Mouse (Mus musculus) midbrain, embryonic 10.5 days (tissue): ENCODE results near the gene Capn8. TPM values are rescaled to one million over a fixed set of nuclear protein-coding genes. Genes with fewer than 3 reads are reported as not detected.

Experiments used
- DNase-seq: peaks from one replicate; pipeline ENCODE4 v3.0.0-alpha.2; 2017; ENCODE audit warnings: low spot score
- H3K27ac ChIP-seq: fragments of 300-500 bp; sonication (generic); replicated peaks from 2 replicates; pipeline ENCODE4 v1.5.1; 2016; ENCODE audit warnings: mild to moderate bottlenecking
- H3K27me3 ChIP-seq: fragments of 300-500 bp; sonication (generic); 2 replicates; pipeline ENCODE4 v1.6.1; 2016; ENCODE audit warnings: low read depth, mild to moderate bottlenecking; ENCODE audit not compliant: poor library complexity, severe bottlenecking
- H3K36me3 ChIP-seq: fragments of 300-500 bp; sonication (generic); 2 replicates; pipeline ENCODE4 v1.6.1; 2016; ENCODE audit warnings: mild to moderate bottlenecking, moderate library complexity
- H3K4me1 ChIP-seq: fragments of 300-500 bp; sonication (generic); 2 replicates; pipeline ENCODE4 v1.6.1; 2016
- H3K4me3 ChIP-seq: fragments of 300-500 bp; sonication (generic); 2 replicates; pipeline ENCODE4 v1.5.1; 2016; ENCODE audit warnings: mild to moderate bottlenecking, moderate library complexity
- H3K9me3 ChIP-seq: fragments of 300-500 bp; sonication (generic); replicated peaks from 2 replicates; pipeline ENCODE4 v1.6.1; 2016; ENCODE audit warnings: mild to moderate bottlenecking
- WGBS: fragments of 180-500 bp; shearing (Covaris S2); methylation state at CpG from one replicate; pipeline ENCODE4 v1.1.7; 2016; 5-methylcytosine and 5-hydroxymethylcytosine counted together
- polyA plus RNA-seq: library from polyadenylated mRNA; unstranded; fragments of >200 nt; fragmentation: Nextera tagmentation; extraction: Ambion mirVana; gene quantifications from 2 replicates; pipeline ENCODE4 v1.2.1, GENCODE M21; 2016

The Capn8 gene
- polyA plus RNA-seq, 1 experiment from 2014 or later = 0.09 TPM

DNA sequence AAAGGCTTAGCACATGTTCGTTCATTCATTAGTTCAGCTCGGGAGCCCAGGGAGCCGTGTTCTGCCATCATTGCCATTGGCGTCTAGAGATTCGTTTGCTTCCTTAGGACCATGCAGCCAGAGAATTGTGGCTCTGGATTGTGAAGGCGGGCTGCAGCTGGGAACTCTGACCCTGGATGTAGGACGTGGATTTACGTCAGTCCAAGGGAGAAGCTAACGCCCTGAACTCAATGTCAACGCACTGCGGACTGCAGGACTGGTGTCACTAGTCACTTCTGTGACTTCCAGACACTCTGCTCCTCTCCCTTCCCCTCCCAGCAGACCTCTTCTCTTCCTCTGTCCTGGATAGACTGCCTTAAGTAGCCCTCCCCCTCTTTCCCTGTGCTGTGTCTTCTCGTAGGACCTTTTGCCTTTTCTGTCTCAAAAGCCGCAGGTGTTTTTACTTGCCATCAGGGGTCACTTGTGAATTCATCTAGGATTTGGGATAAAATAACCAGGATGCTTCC lies 37.5 kb upstream of the Capn8 start:
- 0 out of 2 replicates have a peak overlapping the region, but pooled peaks have one; percentile 24 for H3K4me3 ChIP-seq
- no peaks in the 10 kb centered on the region for H3K36me3 ChIP-seq
- WGBS = 48% methylated on average over 13 of the region's 13 CpGs
- peaks cover 38% of the 10 kb centered on the region for H3K27me3 ChIP-seq
- no peaks in the 10 kb centered on the region for H3K9me3 ChIP-seq
- no peak for DNase-seq
- H3K4me1 ChIP-seq = peaks cover 18% of the 10 kb centered on the region
- H3K27ac ChIP-seq = no peak overlapping the region

DNA sequence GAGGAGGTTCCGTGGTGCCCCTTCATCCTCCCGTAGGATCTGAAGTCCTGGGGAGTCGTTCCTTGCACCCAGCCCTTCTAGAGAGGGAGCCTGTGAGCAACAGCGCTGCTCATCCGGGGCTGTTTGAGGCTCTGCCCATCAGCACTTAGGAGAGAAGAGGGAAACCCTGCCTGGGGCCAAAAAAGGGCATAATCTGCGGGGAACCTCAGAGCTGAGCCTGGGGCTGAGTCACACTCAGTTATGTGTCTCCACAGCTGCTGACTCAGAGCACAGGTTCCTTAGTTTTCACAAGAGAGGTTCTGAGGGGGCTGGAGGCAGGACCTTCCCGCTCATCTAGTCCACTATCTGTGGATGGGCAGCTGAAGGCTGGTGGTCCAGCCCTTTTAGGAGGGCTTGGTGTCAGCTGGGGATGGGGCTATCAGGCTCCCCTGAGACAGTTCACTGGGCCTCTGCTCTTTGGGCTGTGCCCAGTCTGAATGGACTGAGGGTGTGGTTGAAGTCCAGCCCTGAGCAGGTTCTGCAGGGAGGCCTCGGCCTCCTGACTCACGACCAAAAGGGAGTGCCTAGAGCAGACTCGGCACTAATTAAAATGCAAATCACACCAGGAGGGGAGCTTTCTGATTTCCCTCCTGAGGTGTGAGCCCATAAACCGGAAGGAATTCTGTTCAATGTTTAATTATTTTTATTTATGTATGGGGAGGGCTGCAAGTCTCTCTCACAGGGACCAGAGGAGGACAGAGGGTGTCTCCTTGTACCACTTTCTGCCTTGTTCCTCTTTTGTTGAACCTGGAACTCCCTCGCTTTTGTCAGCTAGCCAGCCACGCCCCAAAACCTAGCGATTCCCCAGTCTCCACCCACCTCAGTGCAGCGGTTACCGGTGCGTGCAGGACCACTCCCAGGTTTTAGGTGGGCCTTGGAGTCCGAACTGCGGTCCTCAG lies 36.6 kb upstream of the Capn8 start:
- DNase-seq = peak; percentile 34
- WGBS = 5% methylated on average over 19 of the region's 19 CpGs
- Histone ChIP-seq H3K4me3 (peak overlapping the region; percentile 24), H3K36me3 (no peaks in the 10 kb centered on the region), H3K4me1 (peaks cover 18% of the 10 kb centered on the region), H3K9me3 (0 out of 2 replicates have a peak, but pooled peaks cover 3% of the 10 kb centered on the region), H3K27ac (peak overlapping the region; percentile 38), H3K27me3 (peaks cover 38% of the 10 kb centered on the region)

DNA sequence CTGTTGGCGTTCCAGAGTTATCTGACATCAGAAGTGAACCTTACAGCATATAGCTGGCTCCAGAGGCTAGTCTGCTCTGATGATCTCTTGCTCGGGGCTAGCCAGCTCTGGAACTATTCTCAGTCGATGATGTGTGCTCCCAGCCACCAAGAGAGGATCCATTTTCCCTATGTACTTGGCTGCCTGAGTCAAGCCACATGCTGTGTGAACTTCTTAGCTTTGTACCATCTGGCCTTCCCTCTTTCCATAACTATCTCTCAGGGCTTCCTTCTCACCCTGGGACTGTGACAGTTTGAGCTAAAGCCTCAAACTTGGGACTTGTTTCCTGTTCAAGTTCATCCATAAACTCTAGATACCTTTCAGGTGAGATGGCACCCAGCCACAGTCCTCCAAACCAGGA lies 31.2 kb upstream of the Capn8 start:
- H3K9me3 ChIP-seq = 0 out of 2 replicates have a peak, but pooled peaks cover 3% of the 10 kb centered on the region
- H3K4me3 ChIP-seq = no peak overlapping the region
- H3K4me1 ChIP-seq = peaks cover 2% of the 10 kb centered on the region
- no peak for DNase-seq
- WGBS = 69% methylated on average over 3 of the region's 3 CpGs
- H3K27me3 ChIP-seq = peaks cover 16% of the 10 kb centered on the region
- H3K36me3 ChIP-seq = no peaks in the 10 kb centered on the region
- H3K27ac ChIP-seq = no peak overlapping the region

DNA sequence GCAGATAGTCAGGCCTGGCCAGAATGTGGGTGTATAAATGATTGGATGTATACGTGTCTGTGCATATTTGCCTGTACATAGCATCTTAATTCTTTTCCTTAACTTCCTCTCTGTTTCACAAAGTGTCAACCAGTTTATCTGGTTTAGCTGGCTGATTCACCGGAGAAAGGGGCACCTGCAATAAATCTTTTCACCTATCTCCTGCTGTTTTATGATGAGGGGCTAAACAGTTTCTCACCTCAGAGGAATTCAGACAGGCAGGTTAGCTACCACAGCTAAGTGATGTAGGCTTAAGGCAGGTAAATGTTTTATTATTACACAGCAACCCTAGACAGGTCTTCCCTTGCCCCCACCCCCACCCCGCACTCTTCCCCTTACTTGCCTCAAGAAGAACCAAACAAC lies 29.7 kb upstream of the Capn8 start:
- Histone ChIP-seq H3K36me3 (no peaks in the 10 kb centered on the region), H3K27me3 (peaks cover 3% of the 10 kb centered on the region; the same call in 1 of the 2 replicates), H3K9me3 (0 out of 2 replicates have a peak, but pooled peaks cover 3% of the 10 kb centered on the region), H3K27ac (no peak overlapping the region), H3K4me3 (no peak overlapping the region), H3K4me1 (peaks cover 5% of the 10 kb centered on the region)
- no peak for DNase-seq
- WGBS = 88% methylated on average over 3 of the region's 3 CpGs

DNA sequence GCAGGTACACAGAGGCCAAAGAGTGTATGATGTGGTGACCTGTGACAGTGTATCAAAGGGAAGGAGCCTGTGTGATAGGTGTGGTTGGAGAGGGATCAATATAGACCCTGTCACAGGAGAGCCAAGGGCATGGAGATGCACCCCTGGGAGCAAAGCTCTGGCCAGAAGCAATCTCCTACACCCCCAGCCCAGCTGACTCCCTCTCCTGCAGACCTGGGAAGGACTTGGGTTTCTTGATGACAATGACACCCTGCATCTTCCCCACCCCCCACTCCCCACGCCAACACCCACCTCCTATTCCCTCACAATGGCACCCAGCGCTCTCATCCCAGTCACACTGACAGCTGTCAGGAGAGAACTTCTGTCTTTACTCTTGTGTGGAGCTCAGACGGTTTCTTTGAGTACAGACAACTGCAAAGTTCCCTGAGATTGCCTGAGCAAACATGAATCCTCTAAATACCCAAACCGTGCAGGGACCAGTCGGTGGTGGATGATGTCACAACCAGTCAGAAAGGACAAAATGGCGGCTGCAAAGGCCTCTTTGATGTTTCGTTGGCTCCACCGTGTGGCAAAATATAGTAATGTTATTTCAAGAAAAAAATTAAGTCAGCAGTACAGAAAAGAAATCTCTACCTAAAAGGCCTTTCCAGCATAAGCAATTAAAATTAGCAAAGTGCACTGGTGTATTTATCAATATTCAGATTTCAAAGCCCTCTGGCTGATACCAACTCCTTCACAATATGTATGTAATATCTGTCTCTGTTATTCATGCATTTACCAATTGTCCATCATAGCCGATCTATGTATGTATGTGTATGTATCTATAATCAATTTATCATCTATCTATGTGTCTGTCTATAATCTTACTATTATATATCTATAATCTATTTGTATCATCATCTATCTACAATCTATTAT lies 25.5 kb upstream of the Capn8 start:
- H3K36me3 ChIP-seq = no peaks in the 10 kb centered on the region
- WGBS = 20% methylated on average over 9 of the region's 9 CpGs
- peak overlapping the region; percentile 86 for H3K27ac ChIP-seq

DNA sequence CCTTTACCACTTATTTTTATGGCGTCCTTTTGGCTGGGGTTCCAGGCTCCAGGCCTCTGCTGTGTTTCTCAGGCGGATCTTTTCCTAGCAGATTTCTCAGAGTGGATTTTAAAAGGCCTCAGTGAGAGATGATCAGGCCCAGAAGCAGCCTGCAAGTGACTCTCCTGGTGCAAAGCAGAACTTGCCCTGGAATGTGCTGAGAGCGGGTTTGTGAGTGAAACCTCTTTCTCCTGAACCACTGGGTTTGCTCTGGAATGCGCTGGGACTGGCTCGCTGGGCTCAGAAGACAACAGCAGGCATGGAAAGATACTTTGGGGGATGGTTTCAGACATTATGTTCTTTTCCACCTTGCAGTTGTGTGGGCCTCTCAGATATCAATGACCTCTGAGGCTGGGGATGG lies 22.7 kb upstream of the Capn8 start:
- no peak for DNase-seq
- Histone ChIP-seq H3K36me3 (no peaks in the 10 kb centered on the region), H3K27me3 (no peaks in the 10 kb centered on the region), H3K27ac (no peak overlapping the region), H3K4me1 (peaks cover 5% of the 10 kb centered on the region), H3K4me3 (no peak overlapping the region), H3K9me3 (0 out of 2 replicates have a peak, but pooled peaks cover 11% of the 10 kb centered on the region)
- WGBS = 75% methylated on average over 5 of the region's 5 CpGs

More for the DNA sequence above, 25.5 kb upstream of the Capn8 start:
- H3K27me3 ChIP-seq = no peaks in the 10 kb centered on the region
- peaks cover 5% of the 10 kb centered on the region for H3K4me1 ChIP-seq
- DNase-seq = peak; percentile 69
- H3K4me3 ChIP-seq = peak overlapping the region; percentile 50
- H3K9me3 ChIP-seq = no peaks in the 10 kb centered on the region

DNA sequence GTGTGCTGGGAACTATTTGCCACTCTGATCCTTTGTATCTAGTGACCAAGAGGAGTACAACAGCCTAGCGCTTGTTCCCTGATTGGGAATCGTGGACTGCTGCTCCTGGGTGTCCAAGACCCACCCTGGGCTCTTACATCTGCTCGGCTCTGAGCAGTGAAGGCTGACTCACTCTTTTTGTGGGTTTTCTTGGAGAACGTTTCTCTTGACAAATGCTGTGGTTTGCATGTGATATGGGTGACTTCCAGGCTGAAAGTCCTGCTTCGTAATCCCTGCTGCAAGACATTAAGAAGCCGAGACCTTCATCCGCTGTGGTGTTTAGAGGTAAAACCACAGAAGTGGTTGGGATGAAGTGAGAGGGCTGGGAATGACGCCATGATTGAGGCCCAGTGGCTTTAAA lies 21.7 kb upstream of the Capn8 start:
- no peak for DNase-seq
- Histone ChIP-seq H3K27ac (no peak overlapping the region), H3K9me3 (0 out of 2 replicates have a peak, but pooled peaks cover 11% of the 10 kb centered on the region), H3K36me3 (no peaks in the 10 kb centered on the region), H3K4me1 (peaks cover 5% of the 10 kb centered on the region), H3K4me3 (no peak overlapping the region), H3K27me3 (no peaks in the 10 kb centered on the region)
- WGBS = 84% methylated on average over 8 of the region's 8 CpGs

DNA sequence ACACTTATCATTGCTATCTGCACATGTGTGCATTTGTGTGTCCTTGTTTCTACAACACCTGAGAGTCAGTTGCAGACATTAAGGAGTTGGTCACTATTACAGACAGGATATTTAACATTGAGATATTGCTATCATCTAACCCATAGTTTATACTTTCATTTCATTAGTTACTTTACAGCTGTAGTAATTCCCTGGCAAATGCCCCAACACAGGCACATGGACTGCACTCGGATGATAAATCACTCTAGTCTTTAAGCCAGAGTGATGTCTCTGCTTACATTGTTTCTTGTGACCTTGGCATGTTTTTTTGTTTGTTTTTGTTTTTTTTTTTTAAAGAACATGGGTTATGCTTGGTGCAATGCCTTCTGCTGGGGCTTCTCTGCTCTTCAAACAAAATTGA lies 20.9 kb upstream of the Capn8 start:
- WGBS = 79% methylated on average over 1 of the region's 1 CpGs
- H3K9me3 ChIP-seq = 0 out of 2 replicates have a peak, but pooled peaks cover 11% of the 10 kb centered on the region

DNA sequence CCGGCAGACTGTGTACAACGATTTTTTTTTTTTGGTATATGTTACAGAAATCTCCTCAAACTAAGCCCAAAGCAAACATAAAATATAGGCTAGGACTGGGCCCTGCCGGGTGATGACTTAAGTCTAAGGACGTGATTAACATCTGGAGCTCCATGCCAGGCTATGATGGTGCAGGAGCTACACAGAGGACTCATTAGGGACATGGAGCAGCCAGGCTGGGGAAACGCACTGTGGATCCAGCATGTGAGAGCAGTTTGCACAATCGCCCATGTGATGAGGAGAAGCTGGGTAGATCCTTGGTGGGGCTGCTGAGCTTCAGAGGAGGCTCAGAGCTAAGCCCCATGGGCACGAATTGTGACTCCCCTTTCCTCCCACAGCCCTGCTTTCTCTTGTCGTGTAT lies 14.0 kb upstream of the Capn8 start:
- no peak for DNase-seq
- 83% methylated on average over 8 of the region's 8 CpGs for WGBS
- H3K9me3 ChIP-seq = 0 out of 2 replicates have a peak, but pooled peaks cover 11% of the 10 kb centered on the region
- H3K36me3 ChIP-seq = no peaks in the 10 kb centered on the region
- no peak overlapping the region for H3K27ac ChIP-seq
- H3K4me3 ChIP-seq = no peak overlapping the region
- H3K27me3 ChIP-seq = no peaks in the 10 kb centered on the region
- no peaks in the 10 kb centered on the region for H3K4me1 ChIP-seq

More for the DNA sequence above, 20.9 kb upstream of the Capn8 start:
- peaks cover 4% of the 10 kb centered on the region for H3K4me1 ChIP-seq
- H3K27ac ChIP-seq = no peak overlapping the region
- DNase-seq = no peak
- H3K36me3 ChIP-seq = no peaks in the 10 kb centered on the region
- H3K4me3 ChIP-seq = no peak overlapping the region
- H3K27me3 ChIP-seq = no peaks in the 10 kb centered on the region

DNA sequence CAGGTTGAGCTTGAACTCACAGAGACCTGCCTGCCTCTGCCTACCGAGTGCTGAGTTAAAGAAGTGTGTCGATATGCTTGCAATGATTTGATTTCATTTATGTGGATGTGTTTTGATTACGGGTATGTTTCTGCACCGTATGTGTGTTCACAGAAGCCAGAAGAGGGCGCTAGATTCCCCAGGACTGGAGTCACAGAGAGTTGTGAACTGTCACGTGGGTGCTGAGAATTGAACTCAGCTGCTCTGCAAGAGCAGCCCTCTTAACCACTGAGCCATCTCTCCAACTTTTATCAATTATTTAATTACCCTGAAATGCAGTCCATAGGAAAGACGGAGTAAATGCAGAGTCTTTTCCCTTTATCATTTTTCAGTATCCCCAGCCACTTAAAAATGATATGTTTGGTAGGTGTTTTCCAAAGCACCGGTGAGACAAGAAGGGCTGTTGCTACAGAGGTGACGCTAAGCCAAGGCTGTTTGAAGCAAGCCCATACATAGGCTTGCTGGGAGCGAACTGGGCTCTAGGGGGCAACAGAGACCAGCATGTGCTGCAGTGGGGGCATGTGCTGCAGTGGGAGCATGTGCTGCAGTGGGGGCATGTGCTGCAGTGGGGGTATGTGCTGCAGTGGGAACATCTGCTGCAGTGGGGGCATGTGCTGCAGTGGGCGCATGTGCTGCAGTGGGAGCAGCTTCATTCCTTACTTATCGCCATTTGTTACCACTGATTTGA lies 11.0 kb upstream of the Capn8 start:
- Histone ChIP-seq H3K4me3 (no peak overlapping the region), H3K9me3 (no peaks in the 10 kb centered on the region), H3K27ac (no peak overlapping the region), H3K36me3 (no peaks in the 10 kb centered on the region), H3K27me3 (no peaks in the 10 kb centered on the region), H3K4me1 (no peaks in the 10 kb centered on the region)
- DNase-seq = peak; percentile 49
- 61% methylated on average over 12 of the region's 12 CpGs for WGBS

DNA sequence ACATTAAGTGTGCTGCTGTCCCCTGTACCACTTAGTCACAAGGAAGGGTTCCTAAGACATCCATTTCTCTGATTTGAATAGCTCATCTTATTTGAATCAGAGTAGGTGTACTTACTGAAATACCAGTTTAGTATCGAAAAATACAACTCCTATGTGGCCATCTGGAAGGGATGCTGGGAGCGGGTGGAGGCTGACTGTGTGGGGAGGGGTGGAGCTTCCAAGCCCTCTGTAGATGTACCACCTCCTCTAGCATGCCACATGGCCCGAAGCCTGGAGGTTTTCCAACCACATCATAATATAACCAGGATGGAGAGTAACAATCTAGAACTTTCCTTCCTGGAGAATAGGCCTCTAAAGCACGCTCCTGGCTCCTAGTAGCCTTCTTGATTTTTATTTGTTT lies 6.5 kb upstream of the Capn8 start:
- Histone ChIP-seq H3K27me3 (peaks cover 16% of the 10 kb centered on the region), H3K27ac (no peak overlapping the region), H3K4me1 (peaks cover 14% of the 10 kb centered on the region), H3K4me3 (no peak overlapping the region), H3K36me3 (no peaks in the 10 kb centered on the region), H3K9me3 (no peaks in the 10 kb centered on the region)
- 84% methylated on average over 4 of the region's 4 CpGs for WGBS
- no peak for DNase-seq

DNA sequence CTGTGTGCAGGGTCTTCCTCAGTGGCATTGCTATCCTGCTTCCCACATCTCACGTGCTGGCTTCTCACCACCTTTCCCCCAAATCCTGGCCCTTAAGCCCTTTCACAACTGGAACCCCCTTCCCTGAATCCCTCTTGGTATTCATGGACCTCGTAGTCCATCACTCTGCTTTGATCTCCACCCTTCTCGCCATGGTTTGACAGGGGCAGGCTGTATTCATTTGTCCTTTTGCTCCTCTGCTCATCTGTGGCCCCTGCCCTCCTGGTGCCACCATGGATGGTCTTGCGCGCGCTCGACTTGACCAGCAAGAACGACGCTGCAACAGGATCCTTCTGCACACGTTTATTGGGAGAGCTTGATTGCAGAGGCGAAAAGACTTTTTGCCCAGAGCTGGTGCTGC lies 5.3 kb upstream of the Capn8 start:
- no peak overlapping the region for H3K27ac ChIP-seq
- no peaks in the 10 kb centered on the region for H3K9me3 ChIP-seq
- WGBS = 93% methylated on average over 10 of the region's 11 CpGs
- peaks cover 16% of the 10 kb centered on the region for H3K4me1 ChIP-seq
- no peak overlapping the region for H3K4me3 ChIP-seq
- peaks cover 26% of the 10 kb centered on the region for H3K27me3 ChIP-seq
- no peaks in the 10 kb centered on the region for H3K36me3 ChIP-seq
- DNase-seq = no peak
